Mouse (Mus musculus): ENCODE measurements at regions not wholly inside any gene's neighbourhood (a gene's known extent, or its start where the extent isn't known, plus 50 kb on each side); places are given as distances from the start of the nearest gene placed in this dataset.

- Histone ChIP-seq H3K27me3 (ENCODE audit: control insufficient read depth, insufficient read depth, low read length, poor library complexity, severe bottlenecking) (no peaks in the 10 kb centered on the region), H3K36me3 (ENCODE audit: control insufficient read depth, insufficient read depth, low read length, poor library complexity, severe bottlenecking) (no peaks in the 10 kb centered on the region), H3K4me1 (ENCODE audit: control insufficient read depth, insufficient read depth, low read length) (no peaks in the 10 kb centered on the region), H3K27ac (ENCODE audit: insufficient read depth, low read length) (no peak overlapping the region), H3K9me3 (replicated peaks; ENCODE audit: control insufficient read depth, insufficient read depth, low read length, poor library complexity, severe bottlenecking) (0 out of 2 replicates have a peak, but pooled peaks cover 2% of the 10 kb centered on the region), H3K9ac (ENCODE audit: low read depth, poor library complexity, severe bottlenecking) (no peak overlapping the region), H3K4me3 (ENCODE audit: low read depth, low read length) (no peak overlapping the region)
- TF ChIP-seq CTCF (IDR thresholded peaks at IDR 0.05; ENCODE audit: low read depth, low read length) = no peak
- no peak for TF ChIP-seq EP300 (IDR thresholded peaks at IDR 0.05; ENCODE audit: insufficient read depth, low read depth, low read length)
- TF ChIP-seq POLR2A (IDR thresholded peaks at IDR 0.05; ENCODE audit: insufficient read depth, low read length) = no peak
Measured at GRCm38 (mm10) chr5:126944861-126945260, 296.7 kb upstream of the Tmem132c start.

GRCm38 (mm10) chr5:126954189-126954588 lies 287.4 kb upstream of the Tmem132c start:
- H3K4me1 ChIP-seq (ENCODE audit: control insufficient read depth, insufficient read depth, low read length) = no peaks in the 10 kb centered on the region

GRCm38 (mm10) chr5:126954634-126955033 lies 287.0 kb upstream of the Tmem132c start:
- H3K27me3 ChIP-seq (ENCODE audit: control insufficient read depth, insufficient read depth, low read length, poor library complexity, severe bottlenecking) = no peaks in the 10 kb centered on the region
- H3K27ac ChIP-seq (ENCODE audit: insufficient read depth, low read length) = no peak overlapping the region
- H3K4me3 ChIP-seq (ENCODE audit: low read depth, low read length) = no peak overlapping the region
- TF ChIP-seq CTCF (IDR thresholded peaks at IDR 0.05; ENCODE audit: low read depth, low read length) (no peak), EP300 (IDR thresholded peaks at IDR 0.05; ENCODE audit: insufficient read depth, low read depth, low read length) (no peak), POLR2A (IDR thresholded peaks at IDR 0.05; ENCODE audit: insufficient read depth, low read length) (no peak)
- no peak overlapping the region for H3K9ac ChIP-seq (ENCODE audit: low read depth, poor library complexity, severe bottlenecking)
- H3K36me3 ChIP-seq (ENCODE audit: control insufficient read depth, insufficient read depth, low read length, poor library complexity, severe bottlenecking) = no peaks in the 10 kb centered on the region
- H3K4me1 ChIP-seq (ENCODE audit: control insufficient read depth, insufficient read depth, low read length) = no peaks in the 10 kb centered on the region
- peaks cover 6% of the 10 kb centered on the region for H3K9me3 ChIP-seq (replicated peaks; ENCODE audit: control insufficient read depth, insufficient read depth, low read length, poor library complexity, severe bottlenecking)

More at GRCm38 (mm10) chr5:126954189-126954588, 287.4 kb upstream of the Tmem132c start:
- Histone ChIP-seq H3K4me3 (ENCODE audit: low read depth, low read length) (no peak overlapping the region), H3K36me3 (ENCODE audit: control insufficient read depth, insufficient read depth, low read length, poor library complexity, severe bottlenecking) (no peaks in the 10 kb centered on the region), H3K27me3 (ENCODE audit: control insufficient read depth, insufficient read depth, low read length, poor library complexity, severe bottlenecking) (no peaks in the 10 kb centered on the region), H3K9me3 (replicated peaks; ENCODE audit: control insufficient read depth, insufficient read depth, low read length, poor library complexity, severe bottlenecking) (peaks cover 1% of the 10 kb centered on the region), H3K9ac (ENCODE audit: low read depth, poor library complexity, severe bottlenecking) (no peak overlapping the region), H3K27ac (ENCODE audit: insufficient read depth, low read length) (no peak overlapping the region)
- TF ChIP-seq EP300 (IDR thresholded peaks at IDR 0.05; ENCODE audit: insufficient read depth, low read depth, low read length) (no peak), POLR2A (IDR thresholded peaks at IDR 0.05; ENCODE audit: insufficient read depth, low read length) (no peak), CTCF (IDR thresholded peaks at IDR 0.05; ENCODE audit: low read depth, low read length) (no peak)

- Histone ChIP-seq H3K4me1 (ENCODE audit: control insufficient read depth, insufficient read depth, low read length) (no peaks in the 10 kb centered on the region), H3K27me3 (ENCODE audit: control insufficient read depth, insufficient read depth, low read length, poor library complexity, severe bottlenecking) (no peaks in the 10 kb centered on the region)
- no peak for TF ChIP-seq EP300 (IDR thresholded peaks at IDR 0.05; ENCODE audit: insufficient read depth, low read depth, low read length)
- no peak for TF ChIP-seq CTCF (IDR thresholded peaks at IDR 0.05; ENCODE audit: low read depth, low read length)
- TF ChIP-seq POLR2A (IDR thresholded peaks at IDR 0.05; ENCODE audit: insufficient read depth, low read length) = no peak
Measured at GRCm38 (mm10) chr5:126964577-126964976, 277.0 kb upstream of the Tmem132c start.

GRCm38 (mm10) chr5:126967076-126967475 lies 274.5 kb upstream of the Tmem132c start:
- Histone ChIP-seq H3K9me3 (replicated peaks; ENCODE audit: control insufficient read depth, insufficient read depth, low read length, poor library complexity, severe bottlenecking) (peaks cover 13% of the 10 kb centered on the region), H3K9ac (ENCODE audit: low read depth, poor library complexity, severe bottlenecking) (no peak overlapping the region), H3K4me3 (ENCODE audit: low read depth, low read length) (no peak overlapping the region), H3K27ac (ENCODE audit: insufficient read depth, low read length) (no peak overlapping the region), H3K27me3 (ENCODE audit: control insufficient read depth, insufficient read depth, low read length, poor library complexity, severe bottlenecking) (no peaks in the 10 kb centered on the region), H3K4me1 (ENCODE audit: control insufficient read depth, insufficient read depth, low read length) (no peaks in the 10 kb centered on the region), H3K36me3 (ENCODE audit: control insufficient read depth, insufficient read depth, low read length, poor library complexity, severe bottlenecking) (no peaks in the 10 kb centered on the region)
- TF ChIP-seq POLR2A (IDR thresholded peaks at IDR 0.05; ENCODE audit: insufficient read depth, low read length) (no peak), CTCF (IDR thresholded peaks at IDR 0.05; ENCODE audit: low read depth, low read length) (no peak), EP300 (IDR thresholded peaks at IDR 0.05; ENCODE audit: insufficient read depth, low read depth, low read length) (no peak)

More at GRCm38 (mm10) chr5:126964577-126964976, 277.0 kb upstream of the Tmem132c start:
- no peak overlapping the region for H3K9ac ChIP-seq (ENCODE audit: low read depth, poor library complexity, severe bottlenecking)
- no peaks in the 10 kb centered on the region for H3K36me3 ChIP-seq (ENCODE audit: control insufficient read depth, insufficient read depth, low read length, poor library complexity, severe bottlenecking)
- H3K27ac ChIP-seq (ENCODE audit: insufficient read depth, low read length) = no peak overlapping the region
- H3K4me3 ChIP-seq (ENCODE audit: low read depth, low read length) = no peak overlapping the region
- peaks cover 21% of the 10 kb centered on the region for H3K9me3 ChIP-seq (replicated peaks; ENCODE audit: control insufficient read depth, insufficient read depth, low read length, poor library complexity, severe bottlenecking)

GRCm38 (mm10) chr5:126969373-126969772 lies 272.2 kb upstream of the Tmem132c start:
- Histone ChIP-seq H3K9me3 (replicated peaks; ENCODE audit: control insufficient read depth, insufficient read depth, low read length, poor library complexity, severe bottlenecking) (peaks cover 11% of the 10 kb centered on the region), H3K4me3 (ENCODE audit: low read depth, low read length) (no peak overlapping the region), H3K36me3 (ENCODE audit: control insufficient read depth, insufficient read depth, low read length, poor library complexity, severe bottlenecking) (no peaks in the 10 kb centered on the region), H3K27me3 (ENCODE audit: control insufficient read depth, insufficient read depth, low read length, poor library complexity, severe bottlenecking) (no peaks in the 10 kb centered on the region), H3K27ac (ENCODE audit: insufficient read depth, low read length) (no peak overlapping the region), H3K4me1 (ENCODE audit: control insufficient read depth, insufficient read depth, low read length) (no peaks in the 10 kb centered on the region), H3K9ac (ENCODE audit: low read depth, poor library complexity, severe bottlenecking) (no peak overlapping the region)
- TF ChIP-seq POLR2A (IDR thresholded peaks at IDR 0.05; ENCODE audit: insufficient read depth, low read length) (no peak), CTCF (IDR thresholded peaks at IDR 0.05; ENCODE audit: low read depth, low read length) (no peak), EP300 (IDR thresholded peaks at IDR 0.05; ENCODE audit: insufficient read depth, low read depth, low read length) (no peak)

Data from ES-Bruce4 (cell line).